Mouse (Mus musculus): Measurements from ENCODE around the gene Ptprn2.

DNA sequence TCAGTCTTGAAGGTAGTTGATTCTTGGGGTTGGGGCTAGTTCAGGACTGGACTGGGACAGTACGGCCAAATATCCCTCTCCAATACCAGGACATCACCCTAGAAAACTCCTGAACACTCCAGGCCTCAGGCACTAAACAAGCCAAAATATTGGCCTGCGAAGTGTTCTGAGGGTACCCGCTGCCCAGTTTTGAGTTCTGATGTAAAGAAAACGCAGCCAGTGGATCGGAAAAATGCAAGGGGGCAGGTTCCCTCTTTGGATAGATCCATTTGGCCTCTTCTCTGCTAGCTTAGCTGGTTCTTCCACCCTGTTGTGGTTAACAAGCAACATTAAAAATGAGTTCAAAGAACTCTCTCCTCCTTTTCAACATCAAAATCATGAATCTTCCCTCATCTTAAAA, 670.7 kb downstream of the Ptprn2 start:
- TF ChIP-seq CTCF (IDR thresholded peaks at IDR 0.05; ENCODE audit: borderline replicate concordance, extremely low read depth, insufficient read depth, insufficient read length): no peak
- no peak for TF ChIP-seq POLR2A (IDR thresholded peaks at IDR 0.05; ENCODE audit: borderline replicate concordance, extremely low read depth, insufficient read depth, insufficient read length, poor library complexity, severe bottlenecking)
